Mouse (Mus musculus) embryonic fibroblast, embryonic 13.5 days (primary cell): ENCODE results near the gene Kcnj9.

ENCODE experiments used
- CTCF ChIP-seq: IDR thresholded peaks from 2 replicates; pipeline ENCODE4 v1.5.1; 2011; ENCODE audit warnings: mild to moderate bottlenecking, control low read depth, low read length, moderate library complexity, borderline replicate concordance; ENCODE audit not compliant: insufficient read depth
- POLR2A ChIP-seq: IDR thresholded peaks from 2 replicates; pipeline ENCODE4 v1.6.1; 2011; ENCODE audit warnings: low read depth, mild to moderate bottlenecking, control low read depth, low read length, moderate library complexity

GRCm38 (mm10) chr1:172323298-172323697 is 5.8 kb downstream of the Kcnj9 start:
- no peak for TF ChIP-seq CTCF
- no peak for TF ChIP-seq POLR2A
